ENCODE assay signal across 8 mouse cellular contexts in the genomic region with DNA sequence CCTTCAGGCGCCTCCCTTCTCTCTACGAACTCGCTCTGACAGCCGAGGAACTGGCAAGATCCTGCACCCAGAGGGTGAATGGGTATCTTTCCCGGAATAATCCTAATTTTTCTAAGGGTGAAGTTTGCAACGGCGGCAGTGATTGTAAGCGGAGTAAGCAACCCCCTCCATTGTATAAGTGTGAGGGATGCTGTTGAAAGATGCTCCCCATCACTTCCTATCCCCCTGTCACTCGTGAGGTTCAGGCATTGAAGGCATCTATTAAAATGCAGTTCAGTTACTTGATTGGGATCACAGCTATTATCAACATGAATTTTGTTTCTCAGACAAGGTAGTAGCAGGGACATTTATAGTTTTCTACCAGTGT. TPM values are rescaled to one million over a fixed set of nuclear protein-coding genes. Genes with fewer than 3 reads are reported as not detected.
DNase-seq lines count a peak whose midpoint lies in the region; ATAC-seq and TF ChIP-seq lines count a peak whose summit lies in the region.

No protein-coding gene starts in this region.

- TF ChIP-seq CTCF in heart, postnatal 0 days (IDR thresholded peaks at IDR 0.05; ENCODE audit: low read depth) = no peak
- no peak for TF ChIP-seq CTCF in bone marrow, adult 2 months (IDR thresholded peaks at IDR 0.05; ENCODE audit: control insufficient read depth, insufficient read depth, low read length)

- DNase-seq in heart, postnatal 0 days (ENCODE audit: low spot score) = no peak
- DNase-seq in heart, postnatal 36 days = no peak
- no peak for DNase-seq in T-cell, adult 2 months (ENCODE audit: low spot score)
- no peak for DNase-seq in kidney, postnatal 36 days
- no peak for DNase-seq in thymus, adult 18-20 months

- H3K9ac ChIP-seq in heart, postnatal 0 days (replicated peaks; ENCODE audit: low read depth, low read length) = peak overlapping the region; percentile 54
- H3K9ac ChIP-seq in hindbrain, embryonic 12.5 days = peak overlapping the region; percentile 57
- H3K9ac ChIP-seq in midbrain, embryonic 12.5 days (replicated peaks) = peak overlapping the region; percentile 59

- no peak for TF ChIP-seq POLR2A in bone marrow, adult 2 months (IDR thresholded peaks at IDR 0.05; ENCODE audit: borderline replicate concordance, control insufficient read depth, low read depth, low read length)

- ATAC-seq in heart, postnatal 0 days (ENCODE audit: insufficient read depth, low read depth) = no peak
- ATAC-seq in hindbrain, embryonic 12.5 days (ENCODE audit: low FRiP score) = no peak; the same call in 1 of the 2 replicates
- ATAC-seq in midbrain, embryonic 12.5 days (ENCODE audit: low FRiP score, low read depth) = no peak

- H3K27ac ChIP-seq in heart, postnatal 0 days (ENCODE audit: low read depth) = no peak overlapping the region
- H3K27ac ChIP-seq in bone marrow, adult 2 months (ENCODE audit: control insufficient read depth, insufficient read depth, low read depth, low read length, poor library complexity) = no peak overlapping the region; the same call in 1 of the 2 replicates
- H3K27ac ChIP-seq in hindbrain, embryonic 12.5 days = peak overlapping the region; percentile 84
- H3K27ac ChIP-seq in midbrain, embryonic 12.5 days (replicated peaks) = peak overlapping the region; percentile 83

- no peak for TF ChIP-seq EP300 in heart, postnatal 0 days (IDR thresholded peaks at IDR 0.05; ENCODE audit: low read depth)

- no peaks in the 10 kb centered on the region for H3K36me3 ChIP-seq in heart, postnatal 0 days (replicated peaks; ENCODE audit: control insufficient read depth, insufficient read depth, low read length)
- no peaks in the 10 kb centered on the region for H3K36me3 ChIP-seq in hindbrain, embryonic 12.5 days
- no peaks in the 10 kb centered on the region for H3K36me3 ChIP-seq in midbrain, embryonic 12.5 days

- WGBS in heart, postnatal 0 days = 13% methylated on average over 9 of the region's 9 CpGs
- 16% methylated on average over 9 of the region's 9 CpGs for WGBS in bone marrow, adult 2 months
- WGBS in hindbrain, embryonic 12.5 days = 28% methylated on average over 9 of the region's 9 CpGs
- WGBS in midbrain, embryonic 12.5 days = 35% methylated on average over 9 of the region's 9 CpGs

- H3K9me3 ChIP-seq in heart, postnatal 0 days (replicated peaks; ENCODE audit: control insufficient read depth, low read length) = no peaks in the 10 kb centered on the region
- no peaks in the 10 kb centered on the region for H3K9me3 ChIP-seq in hindbrain, embryonic 12.5 days (replicated peaks)
- H3K9me3 ChIP-seq in midbrain, embryonic 12.5 days = no peaks in the 10 kb centered on the region

- H3K4me3 ChIP-seq in heart, postnatal 0 days (ENCODE audit: low read depth, low read length) = peak overlapping the region; percentile 73
- peak overlapping the region; percentile 80 for H3K4me3 ChIP-seq in bone marrow, adult 2 months (replicated peaks; ENCODE audit: control insufficient read depth, low read depth, low read length)
- H3K4me3 ChIP-seq in hindbrain, embryonic 12.5 days = peak overlapping the region; percentile 52
- peak overlapping the region; percentile 57 for H3K4me3 ChIP-seq in midbrain, embryonic 12.5 days

- H3K27me3 ChIP-seq in heart, postnatal 0 days (ENCODE audit: control insufficient read depth, insufficient read depth, low read length) = no peaks in the 10 kb centered on the region
- H3K27me3 ChIP-seq in hindbrain, embryonic 12.5 days = no peaks in the 10 kb centered on the region
- H3K27me3 ChIP-seq in midbrain, embryonic 12.5 days = no peaks in the 10 kb centered on the region

- no peaks in the 10 kb centered on the region for H3K4me1 ChIP-seq in heart, postnatal 0 days (ENCODE audit: control insufficient read depth, insufficient read depth)
- H3K4me1 ChIP-seq in bone marrow, adult 2 months (ENCODE audit: control insufficient read depth, insufficient read depth, low read length) = no peaks in the 10 kb centered on the region
- H3K4me1 ChIP-seq in hindbrain, embryonic 12.5 days = no peaks in the 10 kb centered on the region
- no peaks in the 10 kb centered on the region for H3K4me1 ChIP-seq in midbrain, embryonic 12.5 days

- intact Hi-C loops in heart, postnatal 36 days (cut with DNase I) = no loop called here

- peak overlapping the region; percentile 69 for H3K4me2 ChIP-seq in heart, postnatal 0 days (ENCODE audit: low read depth, low read length)
- peak overlapping the region; percentile 54 for H3K4me2 ChIP-seq in hindbrain, embryonic 12.5 days (replicated peaks)
- H3K4me2 ChIP-seq in midbrain, embryonic 12.5 days (replicated peaks) = peak overlapping the region; percentile 54

RNA-seq across cellular contexts. Expression of a gene that starts 0.8 kb away (rescaled TPM):
- 2.5 TPM in 1 of 2 replicates, not detected in the other for total RNA-seq in heart, postnatal 0 days (2014; rRNA removed; ENCODE audit: low replicate concordance)
- polyA plus RNA-seq in heart, postnatal 0 days (2015; fragmentation: Nextera tagmentation; extraction: Ambion mirVana) = 5.5 and 5.7 TPM in 2 replicates
- 1 to 10 TPM; 2.2 to 3.8 TPM for total RNA-seq in heart, postnatal 36 days (2021)
- polyA plus RNA-seq in bone marrow, adult 2 months (2011; ENCODE audit: insufficient read depth, insufficient read length, low replicate concordance, missing spikeins) = 2.3 and 3.6 TPM in 2 replicates
- 26.9 and 32.3 TPM in 2 replicates for polyA plus RNA-seq in hindbrain, embryonic 12.5 days (2016; fragmentation: Nextera tagmentation; extraction: Ambion mirVana)
- polyA plus RNA-seq in midbrain, embryonic 12.5 days (2016; fragmentation: Nextera tagmentation; extraction: Ambion mirVana) = 27.4 and 30.2 TPM in 2 replicates

RNA-seq across cellular contexts. Expression of a gene that starts 29.7 kb away (rescaled TPM):
- 17.3 and 18.6 TPM in 2 replicates for total RNA-seq in heart, postnatal 0 days (2014; rRNA removed; ENCODE audit: low replicate concordance)
- polyA plus RNA-seq in heart, postnatal 0 days (2015; fragmentation: Nextera tagmentation; extraction: Ambion mirVana) = 3.6 and 4.8 TPM in 2 replicates
- 1 to 10 TPM; 5.2 to 7.5 TPM for total RNA-seq in heart, postnatal 36 days (2021)
- polyA plus RNA-seq in bone marrow, adult 2 months (2011; ENCODE audit: insufficient read depth, insufficient read length, low replicate concordance, missing spikeins) = 4.8 and 8.5 TPM in 2 replicates
- 16.5 and 16.6 TPM in 2 replicates for polyA plus RNA-seq in hindbrain, embryonic 12.5 days (2016; fragmentation: Nextera tagmentation; extraction: Ambion mirVana)
- polyA plus RNA-seq in midbrain, embryonic 12.5 days (2016; fragmentation: Nextera tagmentation; extraction: Ambion mirVana) = 18.3 and 21.0 TPM in 2 replicates

RNA-seq across cellular contexts. Expression of a gene that starts 50.2 kb away (rescaled TPM):
- total RNA-seq in heart, postnatal 0 days (2014; rRNA removed; ENCODE audit: low replicate concordance) = not detected in 2 replicates
- polyA plus RNA-seq in heart, postnatal 0 days (2015; fragmentation: Nextera tagmentation; extraction: Ambion mirVana) = not detected in 2 replicates
- total RNA-seq in heart, postnatal 36 days (2021) = not detected
- not detected in 2 replicates for polyA plus RNA-seq in bone marrow, adult 2 months (2011; ENCODE audit: insufficient read depth, insufficient read length, low replicate concordance, missing spikeins)
- polyA plus RNA-seq in hindbrain, embryonic 12.5 days (2016; fragmentation: Nextera tagmentation; extraction: Ambion mirVana) = not detected in 2 replicates
- polyA plus RNA-seq in midbrain, embryonic 12.5 days (2016; fragmentation: Nextera tagmentation; extraction: Ambion mirVana) = not detected in 2 replicates

Comparison
In these comparisons a context has a peak if more than half of its experiments do, and no peak if none do; other contexts are left out.
1. H3K27ac ChIP-seq: peak in hindbrain, embryonic 12.5 days (single experiment) and midbrain, embryonic 12.5 days (single experiment); none in heart, postnatal 0 days (single experiment) and bone marrow, adult 2 months (single experiment).
2. Peak in every context shown above with its lines, with median percentiles within 50 percentile points of each other: H3K4me2 ChIP-seq, H3K4me3 ChIP-seq and H3K9ac ChIP-seq.